Mouse (Mus musculus): ENCODE measurements around the gene Trim47.

DNA sequence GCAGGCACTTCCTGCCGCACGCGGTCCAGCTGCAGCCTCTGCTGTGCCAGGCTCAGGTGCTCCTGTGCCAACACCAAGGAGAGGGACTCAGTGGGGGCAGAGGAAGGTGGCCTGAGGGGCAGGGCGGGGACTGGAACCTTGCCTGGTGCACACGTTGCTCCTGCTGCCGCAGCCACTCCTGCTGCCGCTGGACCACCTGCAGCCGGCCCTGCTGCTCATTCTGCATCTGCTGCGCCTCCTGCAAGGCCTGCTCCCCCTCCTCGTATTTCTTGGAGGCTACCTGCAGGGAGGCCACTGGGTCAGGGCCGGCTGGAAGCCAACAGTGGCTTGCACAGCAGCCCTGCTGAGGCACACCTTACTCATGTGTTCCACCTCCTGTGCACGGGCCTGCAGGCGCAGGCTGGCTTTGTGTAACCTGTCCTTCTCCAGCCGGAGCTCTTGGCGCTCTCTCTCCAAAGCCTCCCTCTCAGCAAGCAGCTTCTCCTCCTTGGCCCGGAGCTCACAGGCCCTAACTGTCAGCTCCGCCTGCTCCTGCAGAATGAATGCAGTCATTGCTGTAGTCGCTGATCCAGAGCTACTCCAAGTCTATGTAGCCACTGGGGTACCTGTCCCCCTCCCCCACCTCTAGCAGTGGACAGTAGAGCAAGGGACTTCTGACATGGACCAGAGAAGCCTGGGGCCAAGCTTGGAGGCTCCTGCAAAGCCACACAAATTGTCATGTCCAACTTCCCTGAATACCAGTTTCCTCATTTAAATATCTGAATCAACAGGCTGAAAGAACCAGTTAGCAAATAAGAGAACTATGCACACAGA, 18.7 kb upstream of the Trim47 start:
- no peak for TF ChIP-seq TAL1 (IDR thresholded peaks at IDR 0.05; ENCODE audit: low read length)
- no peak for TF ChIP-seq GATA1 (IDR thresholded peaks at IDR 0.05; ENCODE audit: low read length)
